Mouse (Mus musculus) myocyte (in vitro differentiated cells): ENCODE data around the gene Nxnl1. TPM values are rescaled to one million over a fixed set of nuclear protein-coding genes. Genes with fewer than 3 reads are reported as not detected.

Experiments
- H3K27me3 ChIP-seq: one replicate; pipeline ENCODE4 v1.6.1; 2011; ENCODE audit not compliant: control insufficient read depth, insufficient read depth, insufficient read length
- H3K36me3 ChIP-seq: one replicate; pipeline ENCODE4 v1.6.1; 2011; ENCODE audit not compliant: control insufficient read depth, insufficient read depth
- H3K4me2 ChIP-seq: one replicate; pipeline ENCODE4 v1.6.1; 2011; ENCODE audit warnings: low read depth, control low read depth
- H3K4me3 ChIP-seq: one replicate; pipeline ENCODE4 v1.5.1; 2011; ENCODE audit warnings: mild to moderate bottlenecking, control low read depth, moderate library complexity
- H3K79me2 ChIP-seq: one replicate; pipeline ENCODE4 v1.6.1; 2011; ENCODE audit not compliant: control insufficient read depth, insufficient read depth
- H3ac ChIP-seq: one replicate; pipeline ENCODE4 v1.6.1; 2011; ENCODE audit not compliant: control insufficient read depth, insufficient read length
- CEBPB ChIP-seq: IDR thresholded peaks from 2 replicates; pipeline ENCODE4 v1.6.1; 2011; ENCODE audit warnings: mild to moderate bottlenecking, moderate library complexity; ENCODE audit not compliant: poor library complexity, insufficient read depth, severe bottlenecking
- E2F4 ChIP-seq: IDR thresholded peaks from one replicate; pipeline ENCODE4 v1.6.1; 2011; ENCODE audit warnings: mild to moderate bottlenecking, control low read depth, moderate library complexity; ENCODE audit not compliant: insufficient read depth
- MAX ChIP-seq: IDR thresholded peaks from one replicate; pipeline ENCODE4 v1.6.1; 2011; ENCODE audit warnings: low read depth, mild to moderate bottlenecking, control low read depth
- MYOD1 ChIP-seq, 3 experiments: IDR thresholded peaks; one replicate each; pipeline ENCODE4 v1.6.1; 2011; ENCODE audit warnings: control low read depth in 2 of 3, low read depth in 2 of 3, mild to moderate bottlenecking in 2 of 3, moderate library complexity in 1 of 3; ENCODE audit not compliant: insufficient read length in 2 of 3, control insufficient read depth in 1 of 3
- MYOG ChIP-seq, 3 experiments: IDR thresholded peaks; one replicate each; pipeline ENCODE4 v1.6.1; 2011; ENCODE audit warnings: control low read depth in 2 of 3, low read depth in 2 of 3, mild to moderate bottlenecking in 2 of 3; ENCODE audit not compliant: insufficient read length in 2 of 3, control insufficient read depth in 1 of 3, insufficient read depth in 1 of 3
- POLR2A ChIP-seq: IDR thresholded peaks from one replicate; pipeline ENCODE4 v1.6.1; 2011; ENCODE audit warnings: low read depth, mild to moderate bottlenecking, control low read depth, moderate library complexity; ENCODE audit not compliant: insufficient read length
- POLR2AphosphoS2 ChIP-seq: IDR thresholded peaks from one replicate; pipeline ENCODE4 v1.6.1; 2011; ENCODE audit warnings: low read depth, control low read depth; ENCODE audit not compliant: insufficient read length
- REST ChIP-seq: IDR thresholded peaks from one replicate; pipeline ENCODE4 v1.6.1; 2011; ENCODE audit warnings: mild to moderate bottlenecking, control low read depth, moderate library complexity; ENCODE audit not compliant: insufficient read depth, insufficient read length
- SRF ChIP-seq: IDR thresholded peaks from one replicate; pipeline ENCODE4 v1.6.1; 2011; ENCODE audit warnings: low read depth; ENCODE audit not compliant: control insufficient read depth, insufficient read length
- TCF12 ChIP-seq: IDR thresholded peaks from one replicate; pipeline ENCODE4 v1.6.1; 2011; ENCODE audit warnings: mild to moderate bottlenecking, control low read depth; ENCODE audit not compliant: poor library complexity, insufficient read depth, severe bottlenecking
- TCF3 ChIP-seq: IDR thresholded peaks from one replicate; pipeline ENCODE4 v1.6.1; 2011; ENCODE audit warnings: low read depth, control low read depth; ENCODE audit not compliant: insufficient read length
- USF1 ChIP-seq: IDR thresholded peaks from one replicate; pipeline ENCODE4 v1.6.1; 2011; ENCODE audit warnings: low read depth, mild to moderate bottlenecking, control low read depth, moderate library complexity
- polyA plus RNA-seq: library from polyadenylated mRNA; unstranded; fragments of >200 nt; fragmentation: generic; extraction: Trizol; gene quantifications from one replicate; pipeline ENCODE4 v1.2.1, GENCODE M21; 2012; ENCODE audit warnings: missing spikeins

Nxnl1 gene
- polyA plus RNA-seq, 1 experiment, result 0.04 TPM

- no peak overlapping the region for H3K4me3 ChIP-seq
Measured at GRCm38 (mm10) chr8:71602666-71603334, 36.4 kb upstream of the Nxnl1 start.

GRCm38 (mm10) chr8:71601939-71602665 lies 35.7 kb upstream of the Nxnl1 start:
- Histone ChIP-seq H3K27me3 (no peaks in the 10 kb centered on the region), H3ac (no peak overlapping the region)

More at GRCm38 (mm10) chr8:71602666-71603334, 36.4 kb upstream of the Nxnl1 start:
- H3ac ChIP-seq, result no peak overlapping the region
- no peak overlapping the region for H3K4me2 ChIP-seq
- TF ChIP-seq MYOD1 (IDR thresholded peaks at IDR 0.05; ENCODE audit: control insufficient read depth in 1 of 3, insufficient read length in 2 of 3, low read depth in 2 of 3) (no peak), USF1 (no peak), MAX (no peak), E2F4 (no peak), SRF (no peak), MYOG (IDR thresholded peaks at IDR 0.05; ENCODE audit: control insufficient read depth in 1 of 3, insufficient read depth in 1 of 3, insufficient read length in 2 of 3, low read depth in 2 of 3) (no peak), TCF12 (no peak), TCF3 (no peak), POLR2AphosphoS2 (no peak), REST (no peak), CEBPB (no peak), POLR2A (no peak)
- H3K36me3 ChIP-seq, result no peaks in the 10 kb centered on the region
- no peaks in the 10 kb centered on the region for H3K27me3 ChIP-seq
- H3K79me2 ChIP-seq, result no peaks in the 10 kb centered on the region

GRCm38 (mm10) chr8:71598841-71599240 lies 32.4 kb upstream of the Nxnl1 start:
- Histone ChIP-seq H3K79me2 (no peaks in the 10 kb centered on the region), H3K4me3 (no peak overlapping the region), H3K36me3 (no peaks in the 10 kb centered on the region)

More at GRCm38 (mm10) chr8:71601939-71602665, 35.7 kb upstream of the Nxnl1 start:
- TF ChIP-seq TCF12 (no peak), REST (no peak), MAX (no peak), POLR2A (no peak), MYOG (IDR thresholded peaks at IDR 0.05; ENCODE audit: control insufficient read depth in 1 of 3, insufficient read depth in 1 of 3, insufficient read length in 2 of 3, low read depth in 2 of 3) (no peak), E2F4 (no peak), MYOD1 (IDR thresholded peaks at IDR 0.05; ENCODE audit: control insufficient read depth in 1 of 3, insufficient read length in 2 of 3, low read depth in 2 of 3) (no peak), USF1 (no peak), CEBPB (no peak), TCF3 (no peak), POLR2AphosphoS2 (no peak), SRF (no peak)
- H3K4me2 ChIP-seq, result no peak overlapping the region
- no peak overlapping the region for H3K4me3 ChIP-seq
- H3K36me3 ChIP-seq, result no peaks in the 10 kb centered on the region
- no peaks in the 10 kb centered on the region for H3K79me2 ChIP-seq

GRCm38 (mm10) chr8:71598375-71598774 lies 32.0 kb upstream of the Nxnl1 start:
- TF ChIP-seq POLR2AphosphoS2 (no peak), SRF (no peak), TCF3 (no peak), MAX (no peak), TCF12 (no peak), MYOD1 (IDR thresholded peaks at IDR 0.05; ENCODE audit: control insufficient read depth in 1 of 3, insufficient read length in 2 of 3, low read depth in 2 of 3) (no peak), MYOG (IDR thresholded peaks at IDR 0.05; ENCODE audit: control insufficient read depth in 1 of 3, insufficient read depth in 1 of 3, insufficient read length in 2 of 3, low read depth in 2 of 3) (no peak), POLR2A (no peak), CEBPB (no peak), E2F4 (no peak), REST (no peak), USF1 (no peak)
- H3K4me3 ChIP-seq, result no peak overlapping the region
- H3K27me3 ChIP-seq, result no peaks in the 10 kb centered on the region
- H3K79me2 ChIP-seq, result no peaks in the 10 kb centered on the region
- no peak overlapping the region for H3ac ChIP-seq
- no peak overlapping the region for H3K4me2 ChIP-seq
- no peaks in the 10 kb centered on the region for H3K36me3 ChIP-seq

More at GRCm38 (mm10) chr8:71598841-71599240, 32.4 kb upstream of the Nxnl1 start:
- no peak overlapping the region for H3ac ChIP-seq
- no peaks in the 10 kb centered on the region for H3K27me3 ChIP-seq
- H3K4me2 ChIP-seq, result no peak overlapping the region
- no peak for TF ChIP-seq REST
- no peak for TF ChIP-seq MYOD1 (IDR thresholded peaks at IDR 0.05; ENCODE audit: control insufficient read depth in 1 of 3, insufficient read length in 2 of 3, low read depth in 2 of 3)
- no peak for TF ChIP-seq E2F4
- no peak for TF ChIP-seq TCF3
- TF ChIP-seq POLR2A, result no peak
- TF ChIP-seq SRF, result no peak
- no peak for TF ChIP-seq TCF12
- TF ChIP-seq USF1, result no peak
- no peak for TF ChIP-seq POLR2AphosphoS2
- no peak for TF ChIP-seq MAX
